Mouse (Mus musculus): Measurements from ENCODE around the gene Psg17. TPM values are rescaled to one million over a fixed set of nuclear protein-coding genes. Genes with fewer than 3 reads are reported as not detected.

The Psg17 gene
- total and polyA plus RNA-seq, 3 experiments, result not detected

GRCm38 (mm10) chr7:18862801-18863200 is 41.4 kb upstream of the Psg17 start:
- H3K9ac ChIP-seq (ENCODE audit: control insufficient read depth, low read depth, low read length, poor library complexity, severe bottlenecking), result no peak overlapping the region
- TF ChIP-seq KAT2A (conservative IDR thresholded peaks at IDR 0.05; ENCODE audit: low read depth, low read length) (no peak), TBP (IDR thresholded peaks at IDR 0.05; ENCODE audit: low read depth, low read length) (no peak), HCFC1 (IDR thresholded peaks at IDR 0.05; ENCODE audit: low read depth, low read length) (no peak), ETS1 (IDR thresholded peaks at IDR 0.05; ENCODE audit: low read depth, low read length) (no peak), MEF2A (IDR thresholded peaks at IDR 0.05; ENCODE audit: extremely low read depth, insufficient replicate concordance, low read depth, low read length, poor library complexity, severe bottlenecking) (no peak), MYB (IDR thresholded peaks at IDR 0.05; ENCODE audit: low read depth, low read length) (no peak), GATA1 (IDR thresholded peaks at IDR 0.05; ENCODE audit: low read depth, low read length) (no peak), EP300 (IDR thresholded peaks at IDR 0.05; ENCODE audit: low read depth in 1 of 2, low read length in 2 of 2) (no peak), NELFE (IDR thresholded peaks at IDR 0.05; ENCODE audit: low read depth, low read length) (no peak), RCOR1 (IDR thresholded peaks at IDR 0.05; ENCODE audit: low read depth, low read length) (no peak), SMC3 (IDR thresholded peaks at IDR 0.05; ENCODE audit: low read depth, low read length) (no peak), POLR2AphosphoS5 (IDR thresholded peaks at IDR 0.05; ENCODE audit: borderline replicate concordance, low read depth, low read length) (no peak), CTCF (IDR thresholded peaks at IDR 0.05 in 2 of 3, conservative IDR thresholded peaks at IDR 0.05 in 1 of 3; ENCODE audit: control insufficient read depth in 1 of 3, insufficient read depth in 1 of 3, low read depth in 2 of 3, low read length in 3 of 3, poor library complexity in 1 of 3, severe bottlenecking in 1 of 3) (no peak), ZMIZ1 (IDR thresholded peaks at IDR 0.05; ENCODE audit: low read depth, low read length) (no peak), E2F4 (IDR thresholded peaks at IDR 0.05; ENCODE audit: borderline replicate concordance, low read depth, low read length) (no peak), POLR2AphosphoS2 (IDR thresholded peaks at IDR 0.05; ENCODE audit: low read length) (no peak)
- no peaks in the 10 kb centered on the region for H3K9me3 ChIP-seq (replicated peaks; ENCODE audit: insufficient read depth, low read length)
- no peaks in the 10 kb centered on the region for H3K4me1 ChIP-seq (ENCODE audit: control insufficient read depth in 1 of 2, insufficient read depth in 2 of 2, low read length in 2 of 2)
- no peaks in the 10 kb centered on the region for H3K36me3 ChIP-seq (ENCODE audit: control insufficient read depth in 1 of 2, insufficient read depth in 2 of 2, low read length in 2 of 2)
- H3K4me3 ChIP-seq (ENCODE audit: control insufficient read depth in 1 of 2, insufficient read depth in 1 of 2, low read depth in 2 of 2, low read length in 2 of 2), result no peak overlapping the region
- no peaks in the 10 kb centered on the region; a peak in 1 of 4 replicates for H3K27me3 ChIP-seq (ENCODE audit: control insufficient read depth in 1 of 2, insufficient read depth in 2 of 2, low read length in 2 of 2)
- no peak for DNase-seq (ENCODE audit: low read depth, low spot score)
- no peaks in the 10 kb centered on the region for H3K79me2 ChIP-seq (ENCODE audit: control insufficient read depth, insufficient read depth, low read length, poor library complexity)
- no peak overlapping the region for H3K27ac ChIP-seq (ENCODE audit: control insufficient read depth, low read depth, low read length)

- no peaks in the 10 kb centered on the region for H3K36me3 ChIP-seq (ENCODE audit: control insufficient read depth in 1 of 2, insufficient read depth in 2 of 2, low read length in 2 of 2)
- no peak overlapping the region for H3K27ac ChIP-seq (ENCODE audit: control insufficient read depth, low read depth, low read length)
- no peaks in the 10 kb centered on the region for H3K79me2 ChIP-seq (ENCODE audit: control insufficient read depth, insufficient read depth, low read length, poor library complexity)
- no peak overlapping the region for H3K4me3 ChIP-seq (ENCODE audit: control insufficient read depth in 1 of 2, insufficient read depth in 1 of 2, low read depth in 2 of 2, low read length in 2 of 2)
- no peaks in the 10 kb centered on the region for H3K4me1 ChIP-seq (ENCODE audit: control insufficient read depth in 1 of 2, insufficient read depth in 2 of 2, low read length in 2 of 2)
- no peak for DNase-seq (ENCODE audit: low read depth, low spot score)
- no peaks in the 10 kb centered on the region for H3K9me3 ChIP-seq (replicated peaks; ENCODE audit: insufficient read depth, low read length)
- no peak overlapping the region for H3K9ac ChIP-seq (ENCODE audit: control insufficient read depth, low read depth, low read length, poor library complexity, severe bottlenecking)
- no peaks in the 10 kb centered on the region; a peak in 2 of 4 replicates for H3K27me3 ChIP-seq (ENCODE audit: control insufficient read depth in 1 of 2, insufficient read depth in 2 of 2, low read length in 2 of 2)
- TF ChIP-seq CHD1 (IDR thresholded peaks at IDR 0.05; ENCODE audit: low read depth, low read length) (no peak), POLR2A (IDR thresholded peaks at IDR 0.05; ENCODE audit: control insufficient read depth in 1 of 2, insufficient read depth in 1 of 2, low read depth in 1 of 2, low read length in 2 of 2, poor library complexity in 1 of 2) (no peak), MXI1 (IDR thresholded peaks at IDR 0.05; ENCODE audit: low read depth, low read length) (no peak), HCFC1 (IDR thresholded peaks at IDR 0.05; ENCODE audit: low read depth, low read length) (no peak), TBP (IDR thresholded peaks at IDR 0.05; ENCODE audit: low read depth, low read length) (no peak), MAFK (IDR thresholded peaks at IDR 0.05; ENCODE audit: borderline replicate concordance, low read depth, low read length) (no peak), SMC3 (IDR thresholded peaks at IDR 0.05; ENCODE audit: low read depth, low read length) (no peak), SIN3A (IDR thresholded peaks at IDR 0.05; ENCODE audit: low read length) (no peak), E2F4 (IDR thresholded peaks at IDR 0.05; ENCODE audit: borderline replicate concordance, low read depth, low read length) (no peak), USF1 (IDR thresholded peaks at IDR 0.05; ENCODE audit: low read depth, low read length) (no peak), NELFE (IDR thresholded peaks at IDR 0.05; ENCODE audit: low read depth, low read length) (no peak), ETS1 (IDR thresholded peaks at IDR 0.05; ENCODE audit: low read depth, low read length) (no peak), RCOR1 (IDR thresholded peaks at IDR 0.05; ENCODE audit: low read depth, low read length) (no peak), MEF2A (IDR thresholded peaks at IDR 0.05; ENCODE audit: extremely low read depth, insufficient replicate concordance, low read depth, low read length, poor library complexity, severe bottlenecking) (no peak), BHLHE40 (IDR thresholded peaks at IDR 0.05; ENCODE audit: borderline replicate concordance, low read depth, low read length) (no peak), ZKSCAN1 (IDR thresholded peaks at IDR 0.05; ENCODE audit: low read depth, low read length) (no peak), ZNF384 (IDR thresholded peaks at IDR 0.05; ENCODE audit: low read depth, low read length) (no peak)
These were observed 37.0 kb upstream of the Psg17 start for GRCm38 (mm10) chr7:18858310-18858916.

Data from MEL (cell line).